In genomic region chr9:56179416-56180117, GRCm38 (mm10) we compare ENCODE assay signal across 9 mouse cellular contexts. TPM values are rescaled to one million over a fixed set of nuclear protein-coding genes. Genes with fewer than 3 reads are reported as not detected.
DNase-seq lines count a peak whose midpoint lies in the region; ATAC-seq lines count a peak whose summit lies in the region.
"Had no signal": no experiment of that assay in that cellular context is flagged by ENCODE, and none has a peak within 500 bp of the region (broad histone marks: within the 10 kb centered on the region; RNA-seq: fewer than 3 reads in every experiment).

No protein-coding gene starts in this region.

- 76% methylated on average over 6 of the region's 6 CpGs for WGBS in forebrain, embryonic 13.5 days

- H3K9me3 ChIP-seq in forebrain, embryonic 13.5 days (replicated peaks) = no peaks in the 10 kb centered on the region
- H3K9me3 ChIP-seq: limb, embryonic 15.5 days had no signal

- no peak overlapping the region for H3K9ac ChIP-seq in forebrain, embryonic 13.5 days
- H3K9ac ChIP-seq: limb, embryonic 15.5 days had no signal

- peak overlapping the region; percentile 42; the same call in 1 of the 2 replicates for H3K27ac ChIP-seq in forebrain, embryonic 13.5 days
- H3K27ac ChIP-seq: limb, embryonic 15.5 days had no signal

- ATAC-seq in forebrain, embryonic 13.5 days = peak; percentile 69; the same call in 1 of the 2 replicates
- no peak for ATAC-seq in activated CD4-positive, CD25-positive, alpha-beta regulatory T cell, adult 4 months

- H3K4me2 ChIP-seq in forebrain, embryonic 13.5 days = no peak overlapping the region
- H3K4me2 ChIP-seq: limb, embryonic 15.5 days had no signal

- no peak overlapping the region for H3K4me3 ChIP-seq in forebrain, embryonic 13.5 days
- H3K4me3 ChIP-seq: limb, embryonic 15.5 days had no signal

- no peaks in the 10 kb centered on the region for H3K36me3 ChIP-seq in forebrain, embryonic 13.5 days (ENCODE audit: poor library complexity, severe bottlenecking)
- H3K36me3 ChIP-seq: limb, embryonic 15.5 days had no signal

- peaks cover 18% of the 10 kb centered on the region for H3K4me1 ChIP-seq in forebrain, embryonic 13.5 days

- peak; percentile 16 to 55 for DNase-seq in kidney, postnatal 36 days
- no peak for DNase-seq in kidney, adult 18-20 months
- peak; percentile 51 for DNase-seq in MN1 (ENCODE audit: low spot score)
- peak; percentile 57 for DNase-seq in lung, postnatal 10 days
- no peak for DNase-seq in frontal cortex, postnatal 14 days (ENCODE audit: low spot score in 2 of 2)
- DNase-seq in spleen, adult 18-20 months = no peak

- H3K27me3 ChIP-seq in forebrain, embryonic 13.5 days = no peaks in the 10 kb centered on the region
- H3K27me3 ChIP-seq: limb, embryonic 15.5 days had no signal

RNA-seq across cellular contexts. Expression of gene Tspan3, which starts 14.3 kb away (rescaled TPM):
- polyA plus RNA-seq in forebrain, embryonic 13.5 days (2015; fragmentation: Nextera tagmentation; extraction: Ambion mirVana) = 500 and 563 TPM in 2 replicates
- 10 to 100 TPM; 31.0 to 31.4 TPM for polyA plus RNA-seq in activated CD4-positive, CD25-positive, alpha-beta regulatory T cell, adult 4 months (2017; shearing (Covaris generic))

Comparison
In these comparisons a context has a peak if more than half of its experiments do, and no peak if none do; other contexts are left out.
1. DNase-seq: peak in kidney, postnatal 36 days (2 of 2), MN1 (single experiment) and lung, postnatal 10 days (single experiment); none in kidney, adult 18-20 months (single experiment), frontal cortex, postnatal 14 days (0 of 2) and spleen, adult 18-20 months (0 of 2).
2. RNA of gene Tspan3, which starts 14.3 kb away (polyA plus RNA-seq): 500 to 563 TPM in forebrain, embryonic 13.5 days; 31.0 to 31.4 TPM in activated CD4-positive, CD25-positive, alpha-beta regulatory T cell, adult 4 months; every median in the first group is over 10 times any median in the second.